Mouse (Mus musculus) gastrocnemius, postnatal 14 days (tissue): ENCODE results near the gene Bcar1. TPM values are rescaled to one million over a fixed set of nuclear protein-coding genes. Genes with fewer than 3 reads are reported as not detected.

Experiments used
- DNase-seq: peaks from one replicate; pipeline ENCODE4 v3.0.0; 2021; ENCODE audit warnings: mixed read lengths
- intact Hi-C: fragments of 180-260 bp; cut with DNase I; formaldehyde crosslinking; loops from one replicate; pipeline ENCODE4 v1.15.1; 2025; ENCODE audit warnings: low total_unique reads
- microRNA-seq, 2 experiments: library from miRNA; unstranded; fragments of <30 nt; microRNA quantifications; one replicate each; pipeline ENCODE4 v1.2.0; 2021
- total RNA-seq, 2 experiments: library from RNA; stranded (reverse); gene quantifications; 2 replicates each; pipeline ENCODE4 v1.2.3; 2021

Gene Bcar1
- total RNA-seq, 2 experiments from 2014 or later: 15.5 to 17.4 TPM

- intact Hi-C loops: no loop called here
- DNase-seq: no peak
Measured at GRCm38 (mm10) chr8:111700740-111701139, 42.9 kb downstream of the Bcar1 start.

GRCm38 (mm10) chr8:111700201-111700600 is 43.4 kb downstream of the Bcar1 start:
- no peak for DNase-seq

DNA sequence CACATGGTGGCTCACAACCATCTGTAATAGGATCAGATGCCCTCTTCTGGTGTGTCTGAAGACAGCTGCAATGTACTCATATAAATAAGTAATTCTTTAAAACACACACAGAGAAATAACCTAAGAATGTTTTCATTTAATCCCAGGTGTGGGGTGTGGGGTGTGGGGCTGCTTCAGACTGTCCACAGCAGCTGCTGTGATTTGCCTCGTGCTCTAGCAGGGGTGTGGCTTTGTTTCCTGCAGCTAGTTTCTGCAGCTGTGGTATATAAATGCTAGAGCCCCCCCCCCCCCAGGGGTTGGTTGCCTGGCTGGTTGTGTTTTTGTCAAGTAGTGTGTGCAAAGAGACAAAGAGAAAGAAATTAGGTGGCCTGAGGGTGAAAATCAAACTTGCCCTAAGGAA is 44.6 kb downstream of the Bcar1 start:
- intact Hi-C loops: no loop called here
- DNase-seq: no peak

More at GRCm38 (mm10) chr8:111700201-111700600, 43.4 kb downstream of the Bcar1 start:
- intact Hi-C loops: no loop called here

DNA sequence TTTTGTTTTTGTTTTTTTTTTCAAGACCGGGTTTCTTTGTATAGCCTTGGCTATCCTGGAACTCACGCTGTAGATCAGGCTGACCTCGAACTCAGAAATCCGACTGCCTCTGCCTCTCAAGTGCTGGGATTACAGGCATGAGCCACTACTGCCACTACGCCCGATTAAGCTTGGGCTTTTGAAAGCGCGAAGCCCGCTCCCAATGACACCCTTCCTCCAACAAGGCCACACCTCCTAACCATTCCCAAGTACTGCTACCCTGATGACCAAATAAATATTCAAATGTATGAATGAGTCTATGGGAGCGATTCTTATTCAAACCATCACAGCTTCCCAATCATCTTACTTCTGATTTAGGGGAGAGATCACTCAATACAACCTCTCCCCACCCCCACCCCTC is 46.0 kb downstream of the Bcar1 start:
- no peak for DNase-seq
- intact Hi-C loops: no loop called here

GRCm38 (mm10) chr8:111695441-111695840 is 48.2 kb downstream of the Bcar1 start:
- DNase-seq: no peak
- intact Hi-C loops: no loop called here

GRCm38 (mm10) chr8:111693261-111693741 is 50.3 kb downstream of the Bcar1 start:
- intact Hi-C loops: no loop called here
- DNase-seq: no peak

GRCm38 (mm10) chr8:111690960-111691445 is 52.6 kb downstream of the Bcar1 start, which contains the start of gene Ctrb1:
Gene Ctrb1 (minus strand): TSS chr8:111691010.
- intact Hi-C loops: no loop called here
- no peak for DNase-seq

GRCm38 (mm10) chr8:111686881-111687280 is 56.7 kb downstream of the Bcar1 start:
- intact Hi-C loops: no loop called here
- no peak for DNase-seq

DNA sequence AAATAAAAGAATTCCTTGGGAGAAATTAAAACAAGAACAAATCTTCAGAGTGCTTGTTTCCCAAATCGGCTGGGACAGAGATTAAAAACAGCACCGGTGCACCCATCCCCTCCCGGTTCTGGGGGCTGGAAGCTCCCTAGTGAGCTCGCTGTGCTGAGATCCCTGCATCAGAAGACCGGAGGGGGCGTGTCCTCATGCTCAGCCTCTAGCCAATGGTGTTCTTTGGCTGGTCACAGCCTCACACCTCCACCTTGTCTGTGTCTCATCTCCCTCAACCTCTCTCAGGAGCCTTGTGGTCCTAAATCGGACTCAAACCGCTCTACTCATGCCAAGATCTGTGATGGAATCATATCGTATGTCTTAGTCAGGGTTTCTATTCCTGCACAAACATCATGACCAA is 61.1 kb downstream of the Bcar1 start:
- no peak for DNase-seq
- intact Hi-C loops: no loop called here

GRCm38 (mm10) chr8:111681153-111681552 is 62.5 kb downstream of the Bcar1 start:
- intact Hi-C loops: no loop called here

GRCm38 (mm10) chr8:111680423-111681028 is 63.1 kb downstream of the Bcar1 start:
- intact Hi-C loops: no loop called here

More at GRCm38 (mm10) chr8:111681153-111681552, 62.5 kb downstream of the Bcar1 start:
- DNase-seq: no peak

GRCm38 (mm10) chr8:111678848-111679247 is 64.8 kb downstream of the Bcar1 start:
- intact Hi-C loops: loop anchor here (5.0 kb wide), 1 partner anchor 148 kb away; no protein-coding TSS in a partner anchor
- no peak for DNase-seq

More at GRCm38 (mm10) chr8:111680423-111681028, 63.1 kb downstream of the Bcar1 start:
- no peak for DNase-seq

GRCm38 (mm10) chr8:111678111-111678510 is 65.5 kb downstream of the Bcar1 start:
- intact Hi-C loops: loop anchor here (5.0 kb wide), 1 partner anchor 149 kb away; no protein-coding TSS in a partner anchor
- DNase-seq: peak; percentile 38

DNA sequence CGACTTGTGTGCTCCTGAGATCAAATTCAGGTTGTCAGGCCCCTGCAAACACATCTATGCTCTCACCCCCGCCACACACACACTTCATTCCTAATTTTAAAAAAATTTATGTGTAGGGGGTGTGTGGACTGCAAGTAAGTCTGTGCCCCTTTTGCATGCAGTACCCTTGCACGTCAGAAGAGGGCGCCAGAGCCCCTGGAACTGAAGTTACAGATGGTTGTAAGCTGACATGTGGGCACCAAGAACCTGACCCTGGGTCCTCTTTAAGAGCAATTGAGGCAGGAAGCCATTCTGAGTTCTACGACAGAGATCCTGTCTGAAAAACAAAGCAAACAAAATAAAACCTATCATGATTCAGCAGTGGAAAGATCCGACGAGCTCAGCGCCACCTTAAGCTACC is 67.4 kb downstream of the Bcar1 start:
- DNase-seq: no peak
- intact Hi-C loops: loop anchor here (5.0 kb wide), 1 partner anchor 151 kb away; no protein-coding TSS in a partner anchor

DNA sequence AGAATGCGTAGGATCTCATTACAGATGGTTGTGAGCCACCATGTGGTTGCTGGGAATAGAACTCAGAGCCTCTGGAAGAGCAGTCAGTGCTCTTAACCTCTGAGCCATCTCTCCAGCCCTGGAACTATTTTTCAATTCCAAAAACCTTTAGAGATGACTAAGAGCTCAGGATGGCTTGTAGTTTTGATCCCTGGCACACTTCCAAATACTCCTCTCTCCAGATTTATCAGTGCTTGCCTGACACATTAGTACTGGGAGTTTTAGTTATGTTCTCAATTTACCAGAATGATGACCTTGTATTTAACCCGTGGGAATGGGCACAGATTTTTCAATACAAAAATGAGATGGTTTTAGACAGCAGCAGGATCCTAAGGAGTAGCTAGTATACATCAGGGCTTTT is 76.9 kb downstream of the Bcar1 start:
- DNase-seq: no peak
- intact Hi-C loops: no loop called here

DNA sequence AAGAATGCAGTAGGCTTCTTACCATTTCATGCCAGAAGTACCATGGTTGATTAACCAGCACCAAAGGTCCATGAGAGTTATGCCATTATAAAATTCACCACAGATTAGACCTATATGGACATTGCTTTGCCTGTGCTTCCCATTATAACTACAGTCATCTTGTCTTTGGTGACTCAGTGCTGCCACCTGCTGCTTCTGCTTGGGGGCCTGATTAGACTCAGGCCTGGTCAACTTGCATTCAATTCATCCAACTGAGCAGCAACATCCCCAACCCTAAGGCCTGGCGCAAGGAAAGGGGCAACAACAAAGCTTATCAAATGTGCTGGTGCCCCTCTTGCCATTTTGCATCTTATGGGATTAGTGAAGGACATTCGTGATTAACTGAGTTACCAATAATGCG is 81.1 kb downstream of the Bcar1 start:
- peak; percentile 77 for DNase-seq
- intact Hi-C loops: no loop called here

Small RNA genes lying within 50 kb of the gene (microRNA-seq; reads per million reads assigned to microRNA genes)
- gene Mir7076: 0 reads per million in 2 experiments

Other genes starting within 250 kb of the Bcar1 start
- gene Wdr59, start 221.7 kb downstream of the Bcar1 start, total RNA-seq: 1 to 10 TPM; 8.2 to 9.9 TPM
- gene Znrf1, start 207.7 kb downstream of the Bcar1 start, total RNA-seq: 10 to 100 TPM; 46.3 to 47.2 TPM
- gene Ldhd, start 113.4 kb downstream of the Bcar1 start, total RNA-seq: 10 to 100 TPM; 14.1 to 16.0 TPM
- 1 to 10 TPM; 7.4 to 8.4 TPM for gene Zfp1, start 100.4 kb downstream of the Bcar1 start, total RNA-seq
- under 1 TPM in 1 of 2 experiments, not detected in 1; 0.44 TPM for gene Ctrb1, start 52.8 kb downstream of the Bcar1 start, total RNA-seq
- gene Cfdp1, start 110.5 kb upstream of the Bcar1 start, total RNA-seq: 10 to 100 TPM; 21.5 to 30.1 TPM
- gene Tmem170, start 132.9 kb upstream of the Bcar1 start, total RNA-seq: 1 to 10 TPM; 1.6 TPM
- gene Chst5, start 166.6 kb upstream of the Bcar1 start, total RNA-seq: 1 to 10 TPM; 1.6 to 1.7 TPM
- gene Tmem231, start 190.1 kb upstream of the Bcar1 start, total RNA-seq: 1 to 10 TPM; 1.1 to 1.4 TPM
- gene Gabarapl2, start 196.9 kb upstream of the Bcar1 start, total RNA-seq: 10 to 100 TPM; 73.9 to 78.5 TPM
- gene Adat1, start 248.5 kb upstream of the Bcar1 start, total RNA-seq: 1 to 10 TPM; 1.3 TPM